Mouse (Mus musculus) G1E-ER4 (cell line): ENCODE results near the gene Csnk1d. TPM values are rescaled to one million over a fixed set of nuclear protein-coding genes. Genes with fewer than 3 reads are reported as not detected.

Experiments used
- GATA1 ChIP-seq: IDR thresholded peaks from one replicate; pipeline ENCODE4 v1.8.0; 2012; ENCODE audit warnings: low read length, inconsistent platforms
- polyA plus RNA-seq: library from polyadenylated mRNA; stranded (reverse); fragments of >175 nt; gene quantifications from 2 replicates; pipeline ENCODE4 v1.2.3, GENCODE M21; 2012

Csnk1d gene
- polyA plus RNA-seq, 1 experiment, result 204 TPM

- no peak for TF ChIP-seq GATA1
Observed at GRCm38 (mm10) chr11:120949863-120950262, 41.3 kb downstream of the Csnk1d start.

- TF ChIP-seq GATA1, result no peak
Observed at GRCm38 (mm10) chr11:120948861-120949851, 42.0 kb downstream of the Csnk1d start.

GRCm38 (mm10) chr11:120948328-120948727 is 42.8 kb downstream of the Csnk1d start, which contains the start of gene Slc16a3:
TSS of gene Slc16a3 (plus strand) at chr11:120948480.
- no peak for TF ChIP-seq GATA1

- no peak for TF ChIP-seq GATA1
Observed at GRCm38 (mm10) chr11:120945926-120946325, 45.2 kb downstream of the Csnk1d start.

GRCm38 (mm10) chr11:120945266-120945665 is 45.9 kb downstream of the Csnk1d start:
- no peak for TF ChIP-seq GATA1

- TF ChIP-seq GATA1, result no peak
Observed at GRCm38 (mm10) chr11:120940959-120941358, 50.2 kb downstream of the Csnk1d start.

- no peak for TF ChIP-seq GATA1
Observed at GRCm38 (mm10) chr11:120939712-120940341, 51.3 kb downstream of the Csnk1d start.

GRCm38 (mm10) chr11:120938795-120939194 is 52.3 kb downstream of the Csnk1d start:
- no peak for TF ChIP-seq GATA1

GRCm38 (mm10) chr11:120937976-120938375 is 53.2 kb downstream of the Csnk1d start:
- no peak for TF ChIP-seq GATA1

GRCm38 (mm10) chr11:120932564-120933398 is 58.3 kb downstream of the Csnk1d start, which contains the start of gene Ccdc57:
TSS of gene Ccdc57 (minus strand) at chr11:120932872.
- TF ChIP-seq GATA1, result no peak

- no peak for TF ChIP-seq GATA1
Observed at GRCm38 (mm10) chr11:120931479-120931878, 59.7 kb downstream of the Csnk1d start.

GRCm38 (mm10) chr11:120928468-120928867 is 62.7 kb downstream of the Csnk1d start:
- TF ChIP-seq GATA1, result no peak

GRCm38 (mm10) chr11:120922528-120922927 is 68.6 kb downstream of the Csnk1d start:
- TF ChIP-seq GATA1, result no peak

- no peak for TF ChIP-seq GATA1
Observed at GRCm38 (mm10) chr11:120917756-120918155, 73.4 kb downstream of the Csnk1d start.

- no peak for TF ChIP-seq GATA1
Observed at GRCm38 (mm10) chr11:120916477-120916876, 74.7 kb downstream of the Csnk1d start.
